Mouse (Mus musculus): ENCODE data around the gene Fgfr2.

DNA sequence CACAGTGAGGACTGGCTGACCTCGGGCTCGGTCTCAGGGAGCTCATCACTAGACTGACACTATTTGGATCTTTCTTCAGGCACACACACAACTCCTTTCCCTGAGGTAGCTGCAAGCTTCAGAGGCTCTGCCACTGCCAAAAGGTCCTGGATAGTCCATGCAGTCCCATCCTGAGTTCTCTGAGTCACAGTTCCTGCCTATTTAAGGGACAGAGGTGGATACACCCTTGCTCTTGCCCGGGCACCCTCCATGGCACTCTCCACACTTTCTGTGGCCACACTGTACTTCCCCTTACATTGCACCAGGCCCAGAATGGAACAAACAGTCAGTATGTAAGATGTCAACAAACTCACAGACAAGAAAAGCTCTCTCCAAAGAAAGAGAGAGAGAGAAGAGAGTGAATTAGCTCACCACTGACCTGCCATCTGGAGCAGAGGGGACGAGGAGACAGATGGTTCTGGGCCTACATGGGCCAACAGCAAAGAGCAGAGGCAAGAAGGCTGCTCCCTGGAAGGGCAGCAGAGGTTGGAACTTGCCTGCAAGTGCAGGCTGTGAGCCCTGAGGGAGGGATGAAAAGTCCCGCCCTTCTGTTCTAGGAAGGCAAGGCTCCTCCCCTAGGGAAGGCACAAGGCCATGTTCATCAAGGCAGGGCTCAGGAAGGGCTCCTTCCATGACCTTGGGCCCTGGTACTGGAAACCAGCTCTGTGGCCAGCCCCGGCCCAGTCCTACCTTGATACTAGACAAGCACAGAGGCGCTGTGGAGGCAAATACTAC lies 346.6 kb downstream of the Fgfr2 start:
- TF ChIP-seq CTCF (IDR thresholded peaks at IDR 0.05; ENCODE audit: borderline replicate concordance, insufficient read depth, low read length) (no peak), POLR2A (IDR thresholded peaks at IDR 0.05; ENCODE audit: low read depth, low read length) (no peak)
